Mouse (Mus musculus) neural tube, embryonic 15.5 days (tissue): ENCODE results near the gene Gfra1. TPM values are rescaled to one million over a fixed set of nuclear protein-coding genes. Genes with fewer than 3 reads are reported as not detected.

Experiments used
- ATAC-seq: fragments of 200-750 bp; cut with Nextera tagmentation; 2 replicates; pipeline ENCODE4 v1.8.0; 2017; ENCODE audit warnings: mild to moderate bottlenecking, moderate TSS enrichment, moderate library complexity; ENCODE audit not compliant: low FRiP score
- H3K27ac ChIP-seq: fragments of 300-500 bp; sonication (generic); replicated peaks from 2 replicates; pipeline ENCODE4 v1.5.1; 2015; ENCODE audit warnings: mild to moderate bottlenecking, inconsistent platforms
- H3K27me3 ChIP-seq: fragments of 300-500 bp; sonication (generic); replicated peaks from 2 replicates; pipeline ENCODE4 v1.6.1; 2015; ENCODE audit warnings: inconsistent platforms
- H3K36me3 ChIP-seq: fragments of 300-500 bp; sonication (generic); 2 replicates; pipeline ENCODE4 v1.6.1; 2015; ENCODE audit warnings: inconsistent platforms
- H3K4me1 ChIP-seq: fragments of 300-500 bp; sonication (generic); 2 replicates; pipeline ENCODE4 v1.6.1; 2015; ENCODE audit warnings: inconsistent platforms
- H3K4me2 ChIP-seq: fragments of 300-500 bp; sonication (generic); 2 replicates; pipeline ENCODE4 v1.6.1; 2015; ENCODE audit warnings: inconsistent platforms, mild to moderate bottlenecking, moderate library complexity
- H3K4me3 ChIP-seq: fragments of 300-500 bp; sonication (generic); replicated peaks from 2 replicates; pipeline ENCODE4 v1.5.1; 2015; ENCODE audit warnings: mild to moderate bottlenecking, inconsistent platforms
- H3K9ac ChIP-seq: fragments of 300-500 bp; sonication (generic); replicated peaks from 2 replicates; pipeline ENCODE4 v1.6.1; 2015; ENCODE audit warnings: mild to moderate bottlenecking, inconsistent platforms
- H3K9me3 ChIP-seq: fragments of 300-500 bp; sonication (generic); replicated peaks from 2 replicates; pipeline ENCODE4 v1.6.1; 2016; ENCODE audit warnings: inconsistent platforms
- WGBS: fragments of 180-500 bp; shearing (Covaris S2); methylation state at CpG from one replicate; pipeline ENCODE4 v1.1.7; 2015; ENCODE audit warnings: mixed read lengths; 5-methylcytosine and 5-hydroxymethylcytosine counted together
- polyA plus RNA-seq: library from polyadenylated mRNA; unstranded; fragments of >200 nt; fragmentation: Nextera tagmentation; extraction: Ambion mirVana; gene quantifications from 2 replicates; pipeline ENCODE4 v1.2.1, GENCODE M21; 2015

Gfra1 gene
- polyA plus RNA-seq, 1 experiment from 2014 or later, result 65.1 TPM

DNA sequence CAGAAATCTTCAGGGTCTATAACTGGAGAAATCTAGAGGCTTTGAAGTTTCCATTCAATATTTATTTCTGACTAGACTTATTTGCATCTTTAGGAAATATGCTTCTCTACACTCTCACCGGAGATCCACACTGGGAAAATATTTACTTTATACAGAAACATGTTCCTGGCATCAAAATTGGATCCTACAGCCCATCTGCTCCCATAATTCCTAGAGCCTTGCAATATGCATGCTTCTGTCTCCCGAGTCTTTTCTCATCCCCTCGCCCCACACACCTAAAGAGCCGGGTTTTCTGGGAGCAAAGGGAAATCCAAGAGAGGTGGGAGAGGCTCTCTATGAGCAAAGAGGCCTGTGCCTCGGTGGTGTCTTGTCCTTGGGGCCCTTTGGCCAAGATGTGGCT is 184.9 kb downstream of the Gfra1 start:
- Histone ChIP-seq H3K4me2 (no peak overlapping the region), H3K9me3 (no peaks in the 10 kb centered on the region), H3K4me3 (no peak overlapping the region), H3K9ac (no peak overlapping the region), H3K36me3 (no peaks in the 10 kb centered on the region; the same call in 1 of the 2 replicates), H3K27ac (no peak overlapping the region), H3K4me1 (no peaks in the 10 kb centered on the region), H3K27me3 (no peaks in the 10 kb centered on the region)
- no peak for ATAC-seq
- WGBS, result 83% methylated on average over 5 of the region's 5 CpGs

DNA sequence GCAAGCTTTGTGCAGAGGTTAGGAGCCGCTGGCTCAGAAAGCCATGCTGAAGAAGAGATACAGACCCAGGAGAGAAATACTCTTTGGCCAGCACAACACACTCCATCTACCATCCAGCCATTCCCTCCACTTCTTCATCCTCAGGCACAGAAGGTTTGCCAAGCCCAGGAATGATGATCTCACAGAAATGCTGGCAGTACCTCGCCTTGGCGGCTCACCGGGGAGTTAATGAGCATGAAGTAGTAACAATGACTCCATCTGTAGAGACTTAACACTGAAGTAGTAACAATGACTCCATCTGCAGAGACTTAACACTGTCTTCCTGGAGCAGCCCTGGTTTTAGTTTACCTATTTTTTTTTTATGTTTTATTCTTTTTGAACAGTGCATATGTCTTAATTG is 187.2 kb downstream of the Gfra1 start:
- H3K9ac ChIP-seq, result no peak overlapping the region
- no peak overlapping the region for H3K4me3 ChIP-seq
- H3K9me3 ChIP-seq, result no peaks in the 10 kb centered on the region
- ATAC-seq, result no peak
- WGBS, result 52% methylated on average over 4 of the region's 4 CpGs
- H3K36me3 ChIP-seq, result no peaks in the 10 kb centered on the region; the same call in 1 of the 2 replicates
- H3K4me1 ChIP-seq, result no peaks in the 10 kb centered on the region
- no peak overlapping the region for H3K27ac ChIP-seq
- H3K27me3 ChIP-seq, result no peaks in the 10 kb centered on the region
- H3K4me2 ChIP-seq, result no peak overlapping the region

GRCm38 (mm10) chr19:58266600-58266999 is 189.1 kb downstream of the Gfra1 start:
- Histone ChIP-seq H3K4me3 (no peak overlapping the region), H3K9me3 (no peaks in the 10 kb centered on the region), H3K4me1 (no peaks in the 10 kb centered on the region), H3K27me3 (no peaks in the 10 kb centered on the region), H3K36me3 (no peaks in the 10 kb centered on the region; the same call in 1 of the 2 replicates), H3K4me2 (no peak overlapping the region), H3K27ac (no peak overlapping the region), H3K9ac (no peak overlapping the region)
- 48% methylated on average over 7 of the region's 7 CpGs for WGBS
- no peak for ATAC-seq

GRCm38 (mm10) chr19:58260934-58261333 is 194.8 kb downstream of the Gfra1 start:
- Histone ChIP-seq H3K27ac (no peak overlapping the region), H3K4me1 (no peaks in the 10 kb centered on the region), H3K27me3 (no peaks in the 10 kb centered on the region), H3K9me3 (no peaks in the 10 kb centered on the region), H3K4me2 (no peak overlapping the region), H3K9ac (no peak overlapping the region), H3K36me3 (no peaks in the 10 kb centered on the region), H3K4me3 (no peak overlapping the region)
- ATAC-seq, result no peak
- WGBS, result 71% methylated on average over 8 of the region's 8 CpGs

DNA sequence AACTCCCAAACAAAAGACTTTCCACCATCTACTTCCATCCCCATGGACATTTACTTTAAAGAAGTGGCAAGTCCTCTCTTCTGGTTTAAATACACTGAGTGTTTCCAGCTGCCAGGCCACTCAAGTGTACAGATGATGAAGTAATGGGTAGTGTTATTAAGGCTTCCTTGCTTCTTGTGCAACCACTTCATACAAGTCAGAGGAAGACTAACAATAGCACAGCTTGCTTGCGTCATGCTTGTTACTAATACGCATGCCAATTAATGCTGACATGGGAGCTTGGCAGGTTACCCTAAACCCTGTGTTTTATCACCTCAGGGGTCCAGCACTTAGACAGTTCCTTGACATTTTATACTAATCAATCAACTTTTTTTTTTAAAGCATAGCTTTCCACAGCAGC is 196.5 kb downstream of the Gfra1 start:
- Histone ChIP-seq H3K4me1 (no peaks in the 10 kb centered on the region), H3K4me3 (no peak overlapping the region), H3K9ac (no peak overlapping the region), H3K27me3 (no peaks in the 10 kb centered on the region), H3K27ac (no peak overlapping the region), H3K36me3 (no peaks in the 10 kb centered on the region), H3K9me3 (no peaks in the 10 kb centered on the region), H3K4me2 (no peak overlapping the region)
- no peak for ATAC-seq
- 45% methylated on average over 2 of the region's 2 CpGs for WGBS

DNA sequence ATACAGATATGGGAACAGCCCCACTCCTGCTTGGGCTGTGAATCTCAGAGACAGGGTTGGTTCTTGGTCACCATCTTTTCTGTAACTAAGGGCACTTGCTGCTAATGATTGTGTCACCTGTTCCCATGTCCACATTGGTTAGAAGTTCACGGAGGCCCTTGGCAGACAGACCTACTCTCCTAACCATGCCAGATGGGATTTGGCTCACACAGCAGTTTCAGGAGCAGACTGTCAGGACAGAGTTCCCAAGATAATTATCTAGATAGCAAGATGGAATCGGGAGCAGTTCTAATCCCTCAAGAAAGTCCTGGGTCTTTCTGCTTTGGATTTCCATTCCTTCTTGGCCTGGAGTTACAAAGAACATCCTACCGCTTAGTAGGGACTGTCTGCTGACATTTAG is 199.2 kb downstream of the Gfra1 start:
- Histone ChIP-seq H3K27ac (no peak overlapping the region), H3K36me3 (no peaks in the 10 kb centered on the region), H3K27me3 (no peaks in the 10 kb centered on the region), H3K4me2 (no peak overlapping the region), H3K4me1 (no peaks in the 10 kb centered on the region), H3K9me3 (no peaks in the 10 kb centered on the region), H3K4me3 (no peak overlapping the region), H3K9ac (no peak overlapping the region)
- no peak for ATAC-seq
- WGBS, result 92% methylated on average over 3 of the region's 3 CpGs

DNA sequence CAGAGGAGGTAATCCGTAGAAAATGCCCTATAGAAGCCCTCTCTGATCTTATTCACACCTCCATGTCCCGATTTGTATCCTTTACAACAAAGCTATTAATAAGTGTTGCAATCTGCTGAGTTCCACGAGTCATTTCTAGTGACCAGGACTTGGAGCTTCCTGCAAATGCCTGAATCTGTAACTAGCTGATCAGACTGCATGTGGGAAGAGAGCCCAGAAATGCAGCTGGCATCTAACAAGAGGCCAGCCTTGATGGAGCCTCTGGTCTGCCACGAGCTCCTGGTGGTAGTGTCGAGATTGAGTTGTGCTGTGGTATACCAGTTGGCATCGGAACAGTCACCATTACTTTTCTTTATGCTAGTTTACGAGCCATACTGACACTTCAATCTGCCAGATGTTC is 200.3 kb downstream of the Gfra1 start:
- WGBS, result 72% methylated on average over 7 of the region's 7 CpGs

GRCm38 (mm10) chr19:58254172-58254571 is 201.5 kb downstream of the Gfra1 start:
- WGBS, result 75% methylated on average over 3 of the region's 3 CpGs
- no peak overlapping the region for H3K4me2 ChIP-seq
- no peak overlapping the region for H3K9ac ChIP-seq
- 0 out of 2 replicates have a peak, but pooled peaks cover 3% of the 10 kb centered on the region for H3K4me1 ChIP-seq
- H3K9me3 ChIP-seq, result no peaks in the 10 kb centered on the region
- H3K4me3 ChIP-seq, result no peak overlapping the region
- H3K36me3 ChIP-seq, result no peaks in the 10 kb centered on the region
- H3K27me3 ChIP-seq, result no peaks in the 10 kb centered on the region
- ATAC-seq, result no peak
- no peak overlapping the region for H3K27ac ChIP-seq

More for the DNA sequence above, 200.3 kb downstream of the Gfra1 start:
- H3K27ac ChIP-seq, result no peak overlapping the region
- H3K4me1 ChIP-seq, result 0 out of 2 replicates have a peak, but pooled peaks cover 3% of the 10 kb centered on the region
- no peaks in the 10 kb centered on the region for H3K27me3 ChIP-seq
- H3K36me3 ChIP-seq, result no peaks in the 10 kb centered on the region
- no peak overlapping the region for H3K9ac ChIP-seq
- ATAC-seq, result no peak
- no peak overlapping the region for H3K4me3 ChIP-seq
- no peaks in the 10 kb centered on the region for H3K9me3 ChIP-seq
- H3K4me2 ChIP-seq, result no peak overlapping the region

DNA sequence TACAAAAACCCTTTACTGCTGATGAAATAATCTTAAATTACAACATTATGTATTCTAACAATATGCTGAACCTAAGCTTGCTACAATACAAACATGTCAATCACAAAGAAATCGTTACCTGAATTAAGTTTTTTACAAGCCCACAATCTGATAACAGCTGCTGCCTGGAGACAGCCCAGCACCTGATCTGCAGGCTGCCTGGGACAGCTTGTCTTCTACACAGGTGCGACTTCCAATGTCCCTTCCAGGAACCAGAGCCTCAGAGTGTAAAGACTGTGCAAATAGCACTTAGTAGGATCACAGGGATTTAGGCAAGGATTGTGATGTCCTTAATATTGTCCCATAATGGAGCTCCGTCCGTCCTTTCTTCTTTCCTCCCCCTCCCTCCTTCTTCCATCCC is 204.0 kb downstream of the Gfra1 start:
- Histone ChIP-seq H3K4me1 (peaks cover 18% of the 10 kb centered on the region), H3K36me3 (no peaks in the 10 kb centered on the region), H3K27me3 (no peaks in the 10 kb centered on the region), H3K9ac (no peak overlapping the region), H3K9me3 (no peaks in the 10 kb centered on the region), H3K4me2 (no peak overlapping the region), H3K4me3 (no peak overlapping the region), H3K27ac (no peak overlapping the region)
- WGBS, result 83% methylated on average over 4 of the region's 4 CpGs
- ATAC-seq, result no peak

DNA sequence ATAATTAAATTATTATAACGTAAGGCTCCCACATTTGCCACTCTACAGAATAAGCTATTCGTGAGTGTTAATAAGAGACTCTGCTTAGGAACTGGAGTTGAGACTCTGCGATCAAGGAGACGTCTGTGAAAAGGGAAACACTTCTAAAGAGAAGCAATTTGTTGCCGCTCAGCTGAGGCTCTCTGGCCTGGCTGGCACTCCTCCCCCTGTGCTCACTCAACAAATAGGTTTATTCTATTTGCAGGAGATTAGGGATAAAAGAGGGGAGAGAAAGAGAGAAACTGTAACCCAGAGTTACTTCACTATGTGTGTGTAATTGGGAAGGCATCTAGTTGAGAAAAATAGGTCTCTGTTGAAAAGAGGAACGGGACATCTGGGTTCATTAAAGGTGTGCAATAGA is 204.6 kb downstream of the Gfra1 start:
- no peak for ATAC-seq
- H3K36me3 ChIP-seq, result no peaks in the 10 kb centered on the region
- H3K27ac ChIP-seq, result no peak overlapping the region
- H3K27me3 ChIP-seq, result no peaks in the 10 kb centered on the region
- H3K4me2 ChIP-seq, result no peak overlapping the region
- no peaks in the 10 kb centered on the region for H3K9me3 ChIP-seq
- H3K9ac ChIP-seq, result no peak overlapping the region
- 52% methylated on average over 6 of the region's 6 CpGs for WGBS
- no peak overlapping the region for H3K4me3 ChIP-seq
- H3K4me1 ChIP-seq, result peaks cover 18% of the 10 kb centered on the region

GRCm38 (mm10) chr19:58250237-58250636 is 205.5 kb downstream of the Gfra1 start:
- H3K27me3 ChIP-seq, result no peaks in the 10 kb centered on the region
- ATAC-seq, result no peak
- peaks cover 25% of the 10 kb centered on the region for H3K4me1 ChIP-seq
- no peak overlapping the region for H3K4me3 ChIP-seq
- no peak overlapping the region for H3K9ac ChIP-seq
- 92% methylated on average over 8 of the region's 8 CpGs for WGBS
- H3K9me3 ChIP-seq, result no peaks in the 10 kb centered on the region
- no peak overlapping the region for H3K4me2 ChIP-seq
- H3K27ac ChIP-seq, result no peak overlapping the region
- H3K36me3 ChIP-seq, result no peaks in the 10 kb centered on the region

GRCm38 (mm10) chr19:58244148-58244547 is 211.6 kb downstream of the Gfra1 start:
- peaks cover 50% of the 10 kb centered on the region for H3K4me1 ChIP-seq
- H3K9ac ChIP-seq, result no peak overlapping the region
- no peaks in the 10 kb centered on the region for H3K36me3 ChIP-seq
- no peak for ATAC-seq
- H3K4me3 ChIP-seq, result no peak overlapping the region
- WGBS, result 41% methylated on average over 4 of the region's 4 CpGs
- H3K27me3 ChIP-seq, result no peaks in the 10 kb centered on the region
- no peak overlapping the region for H3K4me2 ChIP-seq
- peak overlapping the region; percentile 46; the same call in 1 of the 2 replicates for H3K27ac ChIP-seq
- H3K9me3 ChIP-seq, result no peaks in the 10 kb centered on the region

DNA sequence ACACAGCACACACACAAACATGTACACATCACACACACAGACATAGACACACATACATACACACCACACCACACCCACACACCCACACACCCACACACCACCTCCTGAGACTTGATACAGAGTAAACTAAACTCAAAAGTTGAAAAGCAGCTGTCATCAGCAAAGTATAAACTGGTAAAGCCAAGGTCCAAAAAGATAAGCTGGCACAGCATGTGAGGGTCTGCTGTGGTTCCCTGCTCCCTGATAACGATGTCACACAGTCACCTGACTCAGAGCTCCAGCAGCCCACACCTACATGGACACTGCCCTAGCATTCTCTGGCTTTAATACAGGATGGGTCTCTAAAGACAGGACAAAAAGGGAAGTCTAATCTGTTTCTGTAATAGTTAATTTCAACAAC is 212.1 kb downstream of the Gfra1 start:
- no peaks in the 10 kb centered on the region for H3K27me3 ChIP-seq
- no peaks in the 10 kb centered on the region for H3K36me3 ChIP-seq
- no peak overlapping the region for H3K4me2 ChIP-seq
- no peak overlapping the region for H3K9ac ChIP-seq
- no peaks in the 10 kb centered on the region for H3K9me3 ChIP-seq
- H3K27ac ChIP-seq, result no peak overlapping the region
- no peak overlapping the region for H3K4me3 ChIP-seq
- peaks cover 48% of the 10 kb centered on the region for H3K4me1 ChIP-seq
- 77% methylated on average over 1 of the region's 1 CpGs for WGBS
- ATAC-seq, result no peak
